Mouse (Mus musculus) testis, adult 2 months (tissue): Measurements from ENCODE around the gene Gc. TPM values are rescaled to one million over a fixed set of nuclear protein-coding genes. Genes with fewer than 3 reads are reported as not detected.

ENCODE experiments used
- H3K27ac ChIP-seq: fragments of 200-500 bp; 2 replicates; pipeline ENCODE4 v1.5.1; 2012; ENCODE audit warnings: low read depth, low read length; ENCODE audit not compliant: control insufficient read depth, insufficient read depth
- H3K27me3 ChIP-seq: fragments of 200-500 bp; 2 replicates; pipeline ENCODE4 v1.6.1; 2012; ENCODE audit warnings: mild to moderate bottlenecking, low read length, moderate library complexity; ENCODE audit not compliant: control insufficient read depth, insufficient read depth
- H3K36me3 ChIP-seq: fragments of 200-500 bp; 2 replicates; pipeline ENCODE4 v1.6.1; 2012; ENCODE audit warnings: mild to moderate bottlenecking, low read length; ENCODE audit not compliant: control insufficient read depth, insufficient read depth
- H3K4me1 ChIP-seq: fragments of 200-500 bp; 2 replicates; pipeline ENCODE4 v1.6.1; 2012; ENCODE audit warnings: low read length; ENCODE audit not compliant: control insufficient read depth, insufficient read depth
- H3K4me3 ChIP-seq: fragments of 200-500 bp; 2 replicates; pipeline ENCODE4 v1.5.1; 2012; ENCODE audit warnings: low read depth, mild to moderate bottlenecking, low read length, moderate library complexity, mixed read lengths; ENCODE audit not compliant: control insufficient read depth
- CTCF ChIP-seq: fragments of 200-500 bp; IDR thresholded peaks from 2 replicates; pipeline ENCODE4 v1.5.1; 2012; ENCODE audit warnings: low read depth, mild to moderate bottlenecking, inconsistent platforms, low read length, moderate library complexity; ENCODE audit not compliant: control insufficient read depth, insufficient read depth, insufficient replicate concordance
- POLR2A ChIP-seq: fragments of 200-500 bp; IDR thresholded peaks from 2 replicates; pipeline ENCODE4 v1.6.1; 2012; ENCODE audit warnings: low read depth, mild to moderate bottlenecking, inconsistent platforms, low read length, moderate library complexity; ENCODE audit not compliant: control insufficient read depth
- polyA plus RNA-seq: library from polyadenylated mRNA; depleted of rRNA; stranded (reverse); fragments of >200 nt; gene quantifications from 2 replicates; pipeline ENCODE4 v1.2.3, GENCODE M21; 2012

The Gc gene
- polyA plus RNA-seq, 1 experiment: not detected

GRCm38 (mm10) chr5:89459591-89459990, 1.9 kb upstream of the Gc start:
- TF ChIP-seq POLR2A (no peak), CTCF (no peak)
- Histone ChIP-seq H3K27ac (no peak overlapping the region), H3K4me3 (no peak overlapping the region), H3K36me3 (no peaks in the 10 kb centered on the region), H3K27me3 (no peaks in the 10 kb centered on the region), H3K4me1 (peaks cover 5% of the 10 kb centered on the region)

GRCm38 (mm10) chr5:89458987-89459386, 1.3 kb upstream of the Gc start:
- TF ChIP-seq CTCF: no peak
- TF ChIP-seq POLR2A: no peak
- no peaks in the 10 kb centered on the region for H3K36me3 ChIP-seq
- H3K27me3 ChIP-seq: no peaks in the 10 kb centered on the region
- peaks cover 5% of the 10 kb centered on the region for H3K4me1 ChIP-seq
- no peak overlapping the region for H3K4me3 ChIP-seq
- no peak overlapping the region for H3K27ac ChIP-seq

GRCm38 (mm10) chr5:89455526-89455925, 2.2 kb downstream of the Gc start:
- Histone ChIP-seq H3K4me3 (peak overlapping the region; percentile 36; the same call in 1 of the 2 replicates), H3K27ac (no peak overlapping the region), H3K4me1 (peaks cover 5% of the 10 kb centered on the region), H3K27me3 (no peaks in the 10 kb centered on the region), H3K36me3 (no peaks in the 10 kb centered on the region)
- TF ChIP-seq CTCF (peak; percentile 98), POLR2A (no peak)

GRCm38 (mm10) chr5:89450798-89451197, 6.9 kb downstream of the Gc start:
- no peak for TF ChIP-seq CTCF
- TF ChIP-seq POLR2A: no peak
- peaks cover 4% of the 10 kb centered on the region for H3K4me1 ChIP-seq
- H3K4me3 ChIP-seq: no peak overlapping the region
- H3K27ac ChIP-seq: no peak overlapping the region
- no peaks in the 10 kb centered on the region for H3K36me3 ChIP-seq
- no peaks in the 10 kb centered on the region for H3K27me3 ChIP-seq

GRCm38 (mm10) chr5:89449325-89449724, 8.4 kb downstream of the Gc start:
- Histone ChIP-seq H3K4me3 (no peak overlapping the region), H3K27me3 (no peaks in the 10 kb centered on the region), H3K27ac (no peak overlapping the region), H3K36me3 (no peaks in the 10 kb centered on the region), H3K4me1 (no peaks in the 10 kb centered on the region)
- TF ChIP-seq POLR2A: no peak
- no peak for TF ChIP-seq CTCF

- TF ChIP-seq CTCF (no peak), POLR2A (no peak)
- Histone ChIP-seq H3K4me3 (no peak overlapping the region), H3K4me1 (no peaks in the 10 kb centered on the region), H3K36me3 (no peaks in the 10 kb centered on the region), H3K27ac (no peak overlapping the region), H3K27me3 (no peaks in the 10 kb centered on the region)
Observed at GRCm38 (mm10) chr5:89447978-89448377, 9.7 kb downstream of the Gc start.

GRCm38 (mm10) chr5:89444360-89444759, 13.3 kb downstream of the Gc start:
- Histone ChIP-seq H3K36me3 (no peaks in the 10 kb centered on the region), H3K4me3 (no peak overlapping the region), H3K27me3 (no peaks in the 10 kb centered on the region), H3K27ac (no peak overlapping the region), H3K4me1 (no peaks in the 10 kb centered on the region)
- TF ChIP-seq CTCF: no peak
- no peak for TF ChIP-seq POLR2A

- H3K27me3 ChIP-seq: no peaks in the 10 kb centered on the region
- H3K27ac ChIP-seq: no peak overlapping the region
- no peaks in the 10 kb centered on the region for H3K36me3 ChIP-seq
- H3K4me3 ChIP-seq: no peak overlapping the region
- no peaks in the 10 kb centered on the region for H3K4me1 ChIP-seq
- TF ChIP-seq POLR2A (no peak), CTCF (no peak)
Observed at GRCm38 (mm10) chr5:89411536-89411935, 46.2 kb downstream of the Gc start.
